Mouse (Mus musculus): ENCODE results near the gene Defb47. TPM values are rescaled to one million over a fixed set of nuclear protein-coding genes. Genes with fewer than 3 reads are reported as not detected.
A peak's percentile ranks its signal among the peaks of the same experiment; 100 is the strongest.

Gene Defb47
- polyA plus RNA-seq (2015; fragmentation: Nextera tagmentation; extraction: Ambion mirVana) = not detected in 2 replicates

DNA sequence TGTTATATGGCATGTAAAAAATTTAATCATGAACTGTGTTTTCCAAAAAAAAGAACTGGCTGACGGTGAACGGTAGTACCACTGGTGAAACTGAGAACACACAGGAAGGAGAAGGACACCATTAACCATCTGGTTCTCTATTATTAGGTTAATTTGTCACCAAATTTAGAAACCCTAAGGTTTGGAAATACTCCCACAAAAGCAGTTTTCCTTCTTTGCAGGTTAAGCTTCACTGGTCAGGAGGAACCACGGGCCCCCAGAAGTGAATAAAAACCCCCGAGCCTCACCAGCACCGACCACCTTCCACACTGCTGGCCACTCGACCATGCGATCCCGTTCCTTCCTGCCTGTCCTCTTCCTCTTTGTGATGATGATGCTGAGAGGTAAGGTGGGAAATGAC is at the start of gene Defb47:
Gene Defb47, plus strand, starts transcription at position 301 of the 400 bp plus-strand sequence.
- H3K27ac ChIP-seq (ENCODE audit: low read depth) = no peak within 1 kb of the TSS
- DNase-seq (no peak), ATAC-seq (no peak)
- no peak for TF ChIP-seq EP300 (IDR thresholded peaks at IDR 0.05; ENCODE audit: low read depth)
- TF ChIP-seq CTCF (IDR thresholded peaks at IDR 0.05; ENCODE audit: low read depth) = no peak
- no peak within 1 kb of the TSS for H3K4me2 ChIP-seq (ENCODE audit: low read depth, low read length)
- H3K9me3 ChIP-seq (ENCODE audit: low read length) = no peaks in the 10 kb centered on the region
- no peak within 1 kb of the TSS for H3K4me3 ChIP-seq (ENCODE audit: low read depth, low read length)
- no peak within 1 kb of the TSS for H3K9ac ChIP-seq (replicated peaks)
- no peaks in the 10 kb centered on the region for H3K36me3 ChIP-seq (replicated peaks; ENCODE audit: insufficient read depth, low read length)
- WGBS (ENCODE audit: insufficient replicate concordance) = 59% methylated on average over 8 of the region's 8 CpGs
- H3K4me1 ChIP-seq (ENCODE audit: insufficient read depth) = no peaks in the 10 kb centered on the region; the same call in 1 of the 2 replicates
- H3K27me3 ChIP-seq (ENCODE audit: insufficient read depth, low read length) = no peaks in the 10 kb centered on the region

- DNase-seq (no peak), ATAC-seq (no peak)
- Histone ChIP-seq H3K27ac (ENCODE audit: low read depth) (no peak overlapping the region), H3K4me2 (ENCODE audit: low read depth, low read length) (no peak overlapping the region), H3K36me3 (replicated peaks; ENCODE audit: insufficient read depth, low read length) (peaks cover 32% of the 10 kb centered on the region), H3K9ac (replicated peaks) (no peak overlapping the region), H3K27me3 (ENCODE audit: insufficient read depth, low read length) (no peaks in the 10 kb centered on the region), H3K4me1 (ENCODE audit: insufficient read depth) (no peaks in the 10 kb centered on the region), H3K9me3 (ENCODE audit: low read length) (no peaks in the 10 kb centered on the region), H3K4me3 (ENCODE audit: low read depth, low read length) (no peak overlapping the region)
- TF ChIP-seq EP300 (IDR thresholded peaks at IDR 0.05; ENCODE audit: low read depth) = no peak
- no peak for TF ChIP-seq CTCF (IDR thresholded peaks at IDR 0.05; ENCODE audit: low read depth)
- WGBS (ENCODE audit: insufficient replicate concordance) = 81% methylated on average over 9 of the region's 9 CpGs
Observed at GRCm38 (mm10) chr14:62956091-62956490, 41.8 kb upstream of the Defb47 start.

DNA sequence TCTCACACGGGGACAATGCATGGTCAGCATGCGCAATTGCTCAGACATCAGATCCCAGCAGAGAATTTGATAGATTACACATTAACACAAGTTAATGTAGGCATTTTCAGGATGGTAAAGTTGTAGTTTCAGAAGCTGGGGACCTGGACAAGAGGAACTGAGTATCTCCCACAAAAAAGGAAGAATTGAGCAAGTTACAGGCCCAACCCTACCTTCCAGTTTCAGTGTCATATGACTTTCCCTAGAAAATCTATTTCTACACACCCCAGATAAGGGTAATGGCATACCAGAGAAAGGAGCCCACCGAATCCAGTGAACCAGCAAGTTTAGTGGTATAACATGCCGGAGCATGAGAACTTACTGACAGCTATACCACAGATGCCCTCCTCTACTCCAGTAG is 34.2 kb upstream of the Defb47 start:
- no peak overlapping the region for H3K27ac ChIP-seq (ENCODE audit: low read depth)
- no peak for ATAC-seq
- no peak overlapping the region for H3K4me2 ChIP-seq (ENCODE audit: low read depth, low read length)
- H3K27me3 ChIP-seq (ENCODE audit: insufficient read depth, low read length) = no peaks in the 10 kb centered on the region
- no peak overlapping the region for H3K9ac ChIP-seq (replicated peaks)
- no peak for DNase-seq
- no peak overlapping the region for H3K4me3 ChIP-seq (ENCODE audit: low read depth, low read length)
- no peaks in the 10 kb centered on the region for H3K9me3 ChIP-seq (ENCODE audit: low read length)
- H3K4me1 ChIP-seq (ENCODE audit: insufficient read depth) = no peaks in the 10 kb centered on the region
- no peaks in the 10 kb centered on the region for H3K36me3 ChIP-seq (replicated peaks; ENCODE audit: insufficient read depth, low read length)
- WGBS (ENCODE audit: insufficient replicate concordance) = 72% methylated on average over 4 of the region's 4 CpGs
- TF ChIP-seq CTCF (IDR thresholded peaks at IDR 0.05; ENCODE audit: low read depth) = no peak
- TF ChIP-seq EP300 (IDR thresholded peaks at IDR 0.05; ENCODE audit: low read depth) = no peak

DNA sequence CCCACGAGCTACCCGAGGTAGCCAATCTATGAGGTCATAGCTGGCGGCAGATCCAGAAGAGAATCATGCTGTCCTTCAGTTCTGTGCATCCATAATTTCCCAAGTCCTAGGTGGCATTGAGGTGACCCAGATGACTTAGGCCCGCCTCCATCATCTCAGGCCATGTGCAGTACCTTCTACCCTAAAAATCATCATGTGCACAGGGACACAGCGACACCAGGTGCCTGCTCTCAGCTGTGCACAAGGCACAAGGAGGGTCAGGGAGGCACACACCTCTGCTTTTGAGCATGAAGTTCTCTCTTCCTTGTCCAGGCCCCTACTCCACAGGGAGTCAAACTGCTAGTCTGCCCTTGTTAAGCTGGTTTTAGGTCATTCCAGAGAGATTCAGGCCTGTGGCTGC is 32.5 kb upstream of the Defb47 start:
- Histone ChIP-seq H3K4me1 (ENCODE audit: insufficient read depth) (no peaks in the 10 kb centered on the region), H3K4me2 (ENCODE audit: low read depth, low read length) (no peak overlapping the region), H3K36me3 (replicated peaks; ENCODE audit: insufficient read depth, low read length) (no peaks in the 10 kb centered on the region), H3K9ac (replicated peaks) (no peak overlapping the region), H3K4me3 (ENCODE audit: low read depth, low read length) (no peak overlapping the region), H3K27me3 (ENCODE audit: insufficient read depth, low read length) (no peaks in the 10 kb centered on the region), H3K9me3 (ENCODE audit: low read length) (no peaks in the 10 kb centered on the region), H3K27ac (ENCODE audit: low read depth) (no peak overlapping the region)
- WGBS (ENCODE audit: insufficient replicate concordance) = 73% methylated on average over 5 of the region's 5 CpGs
- no peak for ATAC-seq
- no peak for DNase-seq
- TF ChIP-seq EP300 (IDR thresholded peaks at IDR 0.05; ENCODE audit: low read depth) (no peak), CTCF (IDR thresholded peaks at IDR 0.05; ENCODE audit: low read depth) (0 out of 2 replicates have a peak, but pooled peaks have one; percentile 31)

- no peak overlapping the region for H3K4me3 ChIP-seq (ENCODE audit: low read depth, low read length)
- peak overlapping the region; percentile 45 for H3K4me2 ChIP-seq (ENCODE audit: low read depth, low read length)
- no peak for DNase-seq
- no peaks in the 10 kb centered on the region for H3K36me3 ChIP-seq (replicated peaks; ENCODE audit: insufficient read depth, low read length)
- no peaks in the 10 kb centered on the region for H3K27me3 ChIP-seq (ENCODE audit: insufficient read depth, low read length)
- no peak for TF ChIP-seq CTCF (IDR thresholded peaks at IDR 0.05; ENCODE audit: low read depth)
- no peak for TF ChIP-seq EP300 (IDR thresholded peaks at IDR 0.05; ENCODE audit: low read depth)
- no peaks in the 10 kb centered on the region for H3K4me1 ChIP-seq (ENCODE audit: insufficient read depth)
- 24% methylated on average over 15 of the region's 15 CpGs for WGBS (ENCODE audit: insufficient replicate concordance)
- H3K9me3 ChIP-seq (ENCODE audit: low read length) = no peaks in the 10 kb centered on the region
- H3K9ac ChIP-seq (replicated peaks) = no peak overlapping the region
- no peak overlapping the region for H3K27ac ChIP-seq (ENCODE audit: low read depth)
- no peak for ATAC-seq
Observed at GRCm38 (mm10) chr14:62965811-62966520, 31.9 kb upstream of the Defb47 start.

DNA sequence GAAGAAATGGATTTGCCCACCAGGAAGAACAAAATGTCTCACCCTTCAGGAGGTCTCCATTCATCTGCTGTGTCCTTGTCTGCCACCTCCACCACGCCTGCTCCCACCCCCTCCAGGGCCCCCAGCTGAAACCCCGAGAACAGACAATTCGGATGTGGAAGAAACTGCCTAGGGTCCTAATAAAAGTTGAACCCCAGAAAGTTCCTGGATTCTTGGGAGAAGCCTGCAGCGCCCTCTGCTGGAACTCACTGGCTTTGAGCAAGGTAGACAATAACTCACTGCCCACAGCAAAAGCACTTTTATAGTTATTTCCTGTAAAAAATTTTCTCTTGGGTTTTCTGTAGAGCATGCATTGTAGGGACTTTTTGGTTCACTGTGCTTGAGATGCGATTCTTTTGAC is 22.8 kb upstream of the Defb47 start:
- WGBS (ENCODE audit: insufficient replicate concordance) = 15% methylated on average over 5 of the region's 5 CpGs
- Histone ChIP-seq H3K4me3 (ENCODE audit: low read depth, low read length) (no peak overlapping the region), H3K36me3 (replicated peaks; ENCODE audit: insufficient read depth, low read length) (no peaks in the 10 kb centered on the region), H3K27ac (ENCODE audit: low read depth) (no peak overlapping the region), H3K4me2 (ENCODE audit: low read depth, low read length) (no peak overlapping the region), H3K4me1 (ENCODE audit: insufficient read depth) (no peaks in the 10 kb centered on the region), H3K9ac (replicated peaks) (no peak overlapping the region), H3K27me3 (ENCODE audit: insufficient read depth, low read length) (no peaks in the 10 kb centered on the region), H3K9me3 (ENCODE audit: low read length) (no peaks in the 10 kb centered on the region)
- TF ChIP-seq EP300 (IDR thresholded peaks at IDR 0.05; ENCODE audit: low read depth) = no peak
- peak; percentile 70 for TF ChIP-seq CTCF (IDR thresholded peaks at IDR 0.05; ENCODE audit: low read depth)
- DNase-seq = peak; percentile 68
- no peak for ATAC-seq

Data from liver, postnatal 0 days (tissue).